Mouse (Mus musculus) midbrain, embryonic 13.5 days (tissue): ENCODE measurements around the gene Olfr984. TPM values are rescaled to one million over a fixed set of nuclear protein-coding genes. Genes with fewer than 3 reads are reported as not detected.

ENCODE experiments used
- ATAC-seq: fragments of 200-750 bp; cut with Nextera tagmentation; 2 replicates; pipeline ENCODE4 v1.8.0; 2017; ENCODE audit warnings: mild to moderate bottlenecking, moderate TSS enrichment, moderate library complexity
- H3K27ac ChIP-seq: fragments of 300-500 bp; sonication (generic); 2 replicates; pipeline ENCODE4 v1.5.1; 2015; ENCODE audit warnings: inconsistent platforms, mild to moderate bottlenecking, moderate library complexity
- H3K27me3 ChIP-seq: fragments of 300-500 bp; sonication (generic); 2 replicates; pipeline ENCODE4 v1.6.1; 2015; ENCODE audit warnings: mild to moderate bottlenecking, inconsistent platforms
- H3K36me3 ChIP-seq: fragments of 300-500 bp; sonication (generic); 2 replicates; pipeline ENCODE4 v1.6.1; 2015; ENCODE audit warnings: mild to moderate bottlenecking, inconsistent platforms
- H3K4me1 ChIP-seq: fragments of 300-500 bp; sonication (generic); replicated peaks from 2 replicates; pipeline ENCODE4 v1.6.1; 2015; ENCODE audit warnings: inconsistent platforms
- H3K4me2 ChIP-seq: fragments of 300-500 bp; sonication (generic); replicated peaks from 2 replicates; pipeline ENCODE4 v1.6.1; 2015; ENCODE audit warnings: moderate library complexity, mild to moderate bottlenecking, inconsistent platforms
- H3K4me3 ChIP-seq: fragments of 300-500 bp; sonication (generic); replicated peaks from 2 replicates; pipeline ENCODE4 v1.5.1; 2015; ENCODE audit warnings: mild to moderate bottlenecking, inconsistent platforms
- H3K9ac ChIP-seq: fragments of 300-500 bp; sonication (generic); replicated peaks from 2 replicates; pipeline ENCODE4 v1.6.1; 2015; ENCODE audit warnings: mild to moderate bottlenecking, inconsistent platforms
- H3K9me3 ChIP-seq: fragments of 300-500 bp; sonication (generic); 2 replicates; pipeline ENCODE4 v1.6.1; 2016; ENCODE audit warnings: mild to moderate bottlenecking, inconsistent platforms
- WGBS: fragments of 180-500 bp; shearing (Covaris S2); methylation state at CpG from one replicate; pipeline ENCODE4 v1.1.7; 2015; 5-methylcytosine and 5-hydroxymethylcytosine counted together
- polyA plus RNA-seq: library from polyadenylated mRNA; unstranded; fragments of >200 nt; fragmentation: Nextera tagmentation; extraction: Ambion mirVana; gene quantifications from 2 replicates; pipeline ENCODE4 v1.2.1, GENCODE M21; 2015

Gene Olfr984
- not detected in 2 replicates for polyA plus RNA-seq

DNA sequence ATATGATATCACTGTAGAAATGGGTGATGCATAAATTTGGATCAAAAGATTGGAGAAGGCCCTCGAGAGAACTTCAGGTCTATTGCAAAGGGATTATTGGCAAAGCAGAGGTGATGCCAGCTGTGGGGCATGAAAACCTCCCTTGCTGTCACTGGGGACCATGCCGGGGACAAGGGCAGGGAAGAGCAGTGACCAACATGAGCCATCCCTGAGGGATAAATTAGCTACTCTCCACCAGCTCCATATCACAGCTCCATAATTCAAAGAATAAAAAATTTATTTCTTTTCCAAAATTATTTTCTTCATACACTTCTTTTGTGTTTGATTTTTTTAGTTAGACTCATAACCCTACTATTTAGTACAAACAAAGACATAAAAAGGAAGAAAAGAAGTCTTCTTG lies at the start of gene Olfr984:
Gene Olfr984, minus strand, starts transcription at position 101 of the 400 bp plus-strand sequence.
- no peaks in the 10 kb centered on the region for H3K4me1 ChIP-seq
- no peaks in the 10 kb centered on the region for H3K9me3 ChIP-seq
- 90% methylated on average over 2 of the region's 2 CpGs for WGBS
- no peak within 1 kb of the TSS for H3K9ac ChIP-seq
- H3K27ac ChIP-seq, result no peak within 1 kb of the TSS
- no peak within 1 kb of the TSS for H3K4me2 ChIP-seq
- ATAC-seq, result no peak
- H3K27me3 ChIP-seq, result no peaks in the 10 kb centered on the region
- H3K4me3 ChIP-seq, result no peak within 1 kb of the TSS
- no peaks in the 10 kb centered on the region for H3K36me3 ChIP-seq

DNA sequence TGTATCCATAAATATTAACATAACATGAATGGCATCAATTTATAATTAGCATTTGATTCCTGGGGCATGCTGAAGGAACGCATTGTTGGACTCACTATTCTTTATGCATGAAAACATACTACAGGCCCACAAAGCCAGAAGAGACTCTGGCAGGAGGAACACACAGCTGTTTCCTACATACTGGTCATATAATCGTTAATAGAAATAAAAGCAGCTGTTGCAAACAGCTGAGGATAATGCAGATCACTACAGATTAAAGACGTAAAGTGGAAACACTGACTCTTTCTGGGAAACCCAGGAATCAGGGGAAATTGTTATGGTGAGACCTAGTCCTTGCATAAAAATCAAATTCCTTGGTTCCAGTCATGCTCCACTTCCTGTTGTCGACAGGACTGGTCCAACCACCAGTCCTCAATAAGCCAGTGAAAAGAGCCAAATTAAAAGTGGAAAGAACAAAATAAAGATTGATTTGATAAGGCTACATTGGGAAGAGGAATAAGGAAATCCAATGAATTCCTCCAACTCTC lies 41.2 kb upstream of the Olfr984 start:
- no peak overlapping the region for H3K4me2 ChIP-seq
- no peaks in the 10 kb centered on the region for H3K27me3 ChIP-seq
- H3K4me1 ChIP-seq, result no peaks in the 10 kb centered on the region
- H3K9ac ChIP-seq, result no peak overlapping the region
- H3K36me3 ChIP-seq, result no peaks in the 10 kb centered on the region
- no peak overlapping the region for H3K4me3 ChIP-seq
- no peak overlapping the region for H3K27ac ChIP-seq
- no peak for ATAC-seq
- no peaks in the 10 kb centered on the region for H3K9me3 ChIP-seq
- WGBS, result 76% methylated on average over 4 of the region's 4 CpGs

DNA sequence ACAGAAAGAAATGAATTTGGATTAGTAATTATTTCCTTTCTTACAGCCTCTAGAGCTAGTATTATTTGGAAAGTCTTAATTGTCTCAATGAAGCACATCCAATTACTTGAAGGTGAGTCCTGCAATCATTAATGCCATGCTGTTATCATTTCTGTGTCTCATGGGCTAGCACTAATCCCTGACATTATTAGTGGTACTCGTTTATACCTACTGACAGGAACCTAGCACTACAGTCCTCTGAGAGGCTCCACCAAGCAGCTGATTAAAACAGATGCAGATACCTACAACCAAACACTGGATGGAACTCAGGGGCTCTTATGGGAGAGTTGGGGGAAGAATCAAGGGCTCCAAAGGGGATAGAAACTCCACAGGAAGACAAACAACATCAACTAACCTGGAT lies 27.5 kb upstream of the Olfr984 start:
- no peaks in the 10 kb centered on the region for H3K9me3 ChIP-seq
- ATAC-seq, result no peak
- H3K27me3 ChIP-seq, result no peaks in the 10 kb centered on the region
- no peaks in the 10 kb centered on the region for H3K4me1 ChIP-seq
- H3K4me3 ChIP-seq, result no peak overlapping the region
- H3K9ac ChIP-seq, result no peak overlapping the region
- H3K4me2 ChIP-seq, result no peak overlapping the region
- H3K27ac ChIP-seq, result no peak overlapping the region
- WGBS, result 64% methylated on average over 1 of the region's 1 CpGs
- H3K36me3 ChIP-seq, result no peaks in the 10 kb centered on the region

DNA sequence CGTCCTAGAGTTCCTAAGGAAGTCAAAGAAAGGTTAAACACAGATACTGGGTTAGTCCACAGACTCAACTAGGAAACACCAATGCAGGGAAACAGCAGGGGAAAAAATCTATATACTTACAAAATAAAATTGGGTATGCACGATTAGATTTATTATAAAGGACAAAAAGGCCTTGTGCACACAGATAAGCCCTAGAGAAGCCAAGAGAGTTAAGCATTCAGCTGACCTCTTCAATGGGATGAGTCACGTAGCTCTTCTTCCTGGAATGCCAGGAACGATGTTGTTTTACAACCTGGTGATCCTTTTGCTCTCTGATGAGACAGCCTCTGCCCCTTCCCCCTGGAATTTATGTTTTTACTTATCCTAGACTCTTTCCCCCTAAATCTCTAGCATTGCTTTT lies 25.5 kb upstream of the Olfr984 start:
- H3K4me1 ChIP-seq, result no peaks in the 10 kb centered on the region
- no peaks in the 10 kb centered on the region for H3K27me3 ChIP-seq
- no peaks in the 10 kb centered on the region for H3K9me3 ChIP-seq
- H3K27ac ChIP-seq, result no peak overlapping the region
- no peak overlapping the region for H3K4me3 ChIP-seq
- no peak for ATAC-seq
- H3K36me3 ChIP-seq, result no peaks in the 10 kb centered on the region
- no peak overlapping the region for H3K9ac ChIP-seq
- no peak overlapping the region for H3K4me2 ChIP-seq
- 76% methylated on average over 4 of the region's 4 CpGs for WGBS

DNA sequence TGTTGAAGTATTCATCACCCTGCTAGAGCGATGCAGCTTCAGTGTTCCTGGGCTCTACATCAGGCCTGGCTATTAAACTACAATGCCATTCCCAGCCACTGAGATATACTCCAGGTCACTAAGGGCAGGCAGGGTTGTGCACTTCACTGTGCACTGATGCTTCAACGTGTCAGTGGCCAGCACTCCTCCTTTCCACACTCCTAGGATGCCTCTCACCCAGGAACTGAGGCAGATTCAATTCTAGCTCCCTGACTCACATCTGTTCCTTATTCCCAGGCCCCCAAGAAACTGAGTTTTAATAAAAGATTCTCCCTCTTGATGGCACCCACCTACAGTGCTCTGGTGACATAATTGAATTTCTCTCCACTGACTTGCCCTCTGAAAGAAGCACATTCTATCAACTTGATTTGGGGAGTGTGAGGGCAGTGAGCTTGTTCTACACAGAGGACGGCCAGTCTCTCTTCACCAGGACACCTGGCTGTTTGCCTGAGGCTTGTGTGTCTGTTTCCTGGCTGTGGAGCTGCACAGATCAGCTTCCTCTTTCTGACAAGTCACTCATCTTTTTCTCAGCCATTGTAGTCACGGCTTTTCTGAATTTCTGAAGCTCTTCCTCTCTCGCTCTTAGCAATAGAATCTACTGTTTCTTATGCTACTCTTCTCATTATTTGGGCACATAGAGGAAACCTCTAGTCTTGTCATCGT lies 23.1 kb upstream of the Olfr984 start:
- no peak overlapping the region for H3K27ac ChIP-seq
- H3K9ac ChIP-seq, result no peak overlapping the region
- no peaks in the 10 kb centered on the region for H3K9me3 ChIP-seq
- H3K27me3 ChIP-seq, result no peaks in the 10 kb centered on the region
- H3K4me1 ChIP-seq, result no peaks in the 10 kb centered on the region
- H3K4me3 ChIP-seq, result no peak overlapping the region
- no peak overlapping the region for H3K4me2 ChIP-seq
- H3K36me3 ChIP-seq, result no peaks in the 10 kb centered on the region
- WGBS, result 83% methylated on average over 6 of the region's 6 CpGs
- no peak for ATAC-seq

DNA sequence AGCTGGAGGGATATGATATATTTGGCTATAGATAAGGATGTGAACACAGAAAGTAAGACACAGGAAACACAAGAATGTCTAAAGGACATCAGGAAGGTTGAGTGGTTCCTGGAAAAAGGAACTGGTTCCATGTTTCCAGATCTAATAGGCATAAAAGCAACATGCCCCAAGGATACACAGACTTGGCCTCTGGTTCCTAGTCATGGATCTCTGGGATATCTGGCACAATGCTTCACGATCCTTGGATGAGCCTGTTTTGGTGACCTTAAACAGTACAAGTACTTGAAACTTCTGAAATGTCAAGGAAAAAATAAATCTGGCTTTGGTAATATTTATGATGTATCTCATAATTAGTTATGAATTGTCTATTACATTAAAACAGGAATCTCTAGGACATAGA lies 16.6 kb upstream of the Olfr984 start:
- H3K27ac ChIP-seq, result no peak overlapping the region
- no peak overlapping the region for H3K4me2 ChIP-seq
- no peak overlapping the region for H3K4me3 ChIP-seq
- no peak overlapping the region for H3K9ac ChIP-seq
- no peak for ATAC-seq
- H3K9me3 ChIP-seq, result no peaks in the 10 kb centered on the region
- 95% methylated on average over 1 of the region's 1 CpGs for WGBS
- H3K4me1 ChIP-seq, result no peaks in the 10 kb centered on the region
- no peaks in the 10 kb centered on the region for H3K36me3 ChIP-seq
- H3K27me3 ChIP-seq, result no peaks in the 10 kb centered on the region

DNA sequence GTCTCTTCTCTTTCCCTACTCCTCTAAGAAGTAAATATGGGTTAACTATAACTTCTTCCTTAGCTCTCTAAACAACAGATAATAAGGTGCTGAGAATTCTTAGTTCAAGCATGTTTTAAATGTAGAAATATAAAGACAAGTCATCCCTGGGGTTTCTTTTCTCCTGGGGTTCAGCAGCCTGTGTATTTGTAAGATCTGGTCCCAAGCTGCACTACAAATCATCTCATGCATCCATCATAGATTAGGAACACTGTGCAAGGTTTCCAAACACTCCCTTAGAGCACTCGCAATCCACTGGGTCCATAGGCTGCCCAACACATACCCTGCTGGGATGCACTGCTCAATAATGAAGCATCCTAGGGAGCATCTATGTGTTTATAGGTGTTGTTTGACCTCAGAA lies 16.1 kb upstream of the Olfr984 start, which contains the start of gene Olfr985:
Gene Olfr985, minus strand, starts transcription at position 101 of the 400 bp plus-strand sequence.
- Histone ChIP-seq H3K27me3 (no peaks in the 10 kb centered on the region), H3K4me1 (no peaks in the 10 kb centered on the region), H3K4me3 (no peak within 1 kb of the TSS), H3K4me2 (no peak within 1 kb of the TSS), H3K27ac (no peak within 1 kb of the TSS), H3K9me3 (no peaks in the 10 kb centered on the region), H3K9ac (no peak within 1 kb of the TSS), H3K36me3 (no peaks in the 10 kb centered on the region)
- WGBS, result 95% methylated on average over 1 of the region's 1 CpGs
- ATAC-seq, result no peak

DNA sequence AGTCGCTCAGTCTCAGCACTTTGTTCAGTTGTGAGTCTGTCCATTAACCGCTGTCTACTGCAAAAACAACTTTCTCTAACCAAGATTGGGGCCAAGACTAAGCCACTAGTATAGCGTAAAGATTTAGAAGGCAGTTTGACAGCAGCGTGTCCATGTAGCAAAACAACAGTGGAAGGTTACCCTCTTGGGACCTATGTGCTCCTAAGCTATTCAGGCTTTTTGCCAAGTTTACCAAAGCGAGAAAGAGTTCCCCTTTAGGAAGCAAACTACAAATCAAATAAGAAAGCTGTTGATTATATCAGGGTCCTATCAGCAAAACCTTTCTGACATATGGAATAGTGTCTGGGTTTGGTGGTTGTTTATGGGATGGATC lies 3.3 kb upstream of the Olfr984 start:
- H3K36me3 ChIP-seq, result no peaks in the 10 kb centered on the region
- H3K9ac ChIP-seq, result no peak overlapping the region
- WGBS, result 87% methylated on average over 5 of the region's 5 CpGs
- no peaks in the 10 kb centered on the region for H3K27me3 ChIP-seq
- H3K4me1 ChIP-seq, result no peaks in the 10 kb centered on the region
- H3K4me2 ChIP-seq, result no peak overlapping the region
- H3K4me3 ChIP-seq, result no peak overlapping the region
- ATAC-seq, result no peak
- H3K9me3 ChIP-seq, result no peaks in the 10 kb centered on the region
- H3K27ac ChIP-seq, result no peak overlapping the region

DNA sequence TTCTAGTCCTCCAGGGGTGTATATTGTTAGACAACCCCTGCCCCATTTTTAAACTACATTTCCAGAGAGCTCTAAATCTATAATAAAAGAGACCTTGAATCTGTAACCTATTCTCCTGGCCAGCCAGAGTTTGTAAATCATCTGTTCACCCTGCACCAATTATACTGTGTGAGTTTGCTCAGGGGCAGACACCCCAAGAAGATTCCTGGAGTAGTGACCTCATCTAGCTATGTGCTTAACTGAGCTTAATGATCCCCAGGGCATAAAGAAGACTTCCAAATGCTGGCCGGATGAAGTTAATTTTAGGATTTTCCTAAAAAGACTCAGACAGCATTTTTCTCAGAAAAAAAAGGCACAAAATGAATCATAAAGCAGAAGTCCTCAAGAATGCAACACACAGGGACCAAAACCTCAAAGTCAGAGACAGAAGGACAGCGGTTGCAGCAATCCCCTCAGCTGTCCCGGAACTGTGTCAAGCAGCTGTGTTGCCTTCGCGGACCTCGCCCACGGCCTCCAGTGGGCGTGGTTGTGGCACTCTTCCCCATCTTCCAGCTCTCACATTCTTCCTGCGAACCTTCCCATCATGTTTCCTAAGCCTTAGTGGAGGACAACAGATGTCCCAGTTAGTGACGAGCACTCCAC lies 2.8 kb upstream of the Olfr984 start:
- H3K4me1 ChIP-seq, result no peaks in the 10 kb centered on the region
- H3K27me3 ChIP-seq, result no peaks in the 10 kb centered on the region
- 69% methylated on average over 10 of the region's 10 CpGs for WGBS
- ATAC-seq, result no peak
- H3K36me3 ChIP-seq, result no peaks in the 10 kb centered on the region
- H3K9me3 ChIP-seq, result no peaks in the 10 kb centered on the region
- no peak overlapping the region for H3K4me2 ChIP-seq
- H3K4me3 ChIP-seq, result no peak overlapping the region
- no peak overlapping the region for H3K27ac ChIP-seq
- no peak overlapping the region for H3K9ac ChIP-seq

DNA sequence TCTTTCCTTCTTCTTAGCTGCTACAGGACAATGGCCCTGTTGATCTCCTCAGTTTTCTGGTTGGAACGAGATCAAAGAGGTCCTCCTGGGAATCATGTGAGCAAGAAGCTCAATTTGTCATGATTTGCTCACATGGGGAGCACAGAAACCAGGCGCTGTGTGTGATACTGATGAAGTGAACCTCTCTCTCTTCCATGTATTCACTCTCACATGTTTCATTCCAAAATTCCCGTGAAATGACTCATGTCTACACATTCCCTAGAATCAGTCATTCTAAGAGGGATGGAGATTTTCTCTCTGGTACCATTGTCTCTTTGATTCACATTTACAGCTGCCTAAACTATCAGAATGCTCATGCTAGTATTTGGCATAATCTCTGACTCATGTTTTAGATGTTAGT lies 19.2 kb downstream of the Olfr984 start:
- WGBS, result 62% methylated on average over 3 of the region's 3 CpGs
- no peaks in the 10 kb centered on the region for H3K9me3 ChIP-seq
- no peak overlapping the region for H3K4me2 ChIP-seq
- H3K27ac ChIP-seq, result no peak overlapping the region
- H3K36me3 ChIP-seq, result no peaks in the 10 kb centered on the region
- H3K9ac ChIP-seq, result no peak overlapping the region
- no peak overlapping the region for H3K4me3 ChIP-seq
- no peak for ATAC-seq
- H3K4me1 ChIP-seq, result no peaks in the 10 kb centered on the region
- no peaks in the 10 kb centered on the region for H3K27me3 ChIP-seq

DNA sequence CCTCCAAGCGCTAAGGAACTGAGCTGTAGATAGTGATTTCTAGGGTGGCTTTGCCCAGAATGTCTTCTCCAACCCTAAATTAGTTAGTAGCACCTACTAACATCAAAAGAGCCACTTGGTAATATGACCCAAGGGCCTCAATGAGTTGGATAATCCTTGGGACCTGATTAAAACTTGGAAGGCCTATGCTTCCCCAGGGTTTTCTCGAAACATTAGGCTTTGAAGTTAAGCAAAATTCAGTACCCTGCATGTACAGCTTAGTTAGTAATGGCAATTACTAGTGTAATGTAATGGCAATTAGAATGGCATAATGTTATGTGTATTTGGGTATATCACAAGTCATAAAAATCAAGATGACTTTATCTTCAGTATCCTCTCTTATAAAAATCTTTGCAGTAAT lies 20.5 kb downstream of the Olfr984 start, which contains the start of gene Olfr983:
Gene Olfr983, minus strand, starts transcription at position 101 of the 400 bp plus-strand sequence.
- H3K4me1 ChIP-seq, result no peaks in the 10 kb centered on the region
- H3K4me3 ChIP-seq, result no peak within 1 kb of the TSS

DNA sequence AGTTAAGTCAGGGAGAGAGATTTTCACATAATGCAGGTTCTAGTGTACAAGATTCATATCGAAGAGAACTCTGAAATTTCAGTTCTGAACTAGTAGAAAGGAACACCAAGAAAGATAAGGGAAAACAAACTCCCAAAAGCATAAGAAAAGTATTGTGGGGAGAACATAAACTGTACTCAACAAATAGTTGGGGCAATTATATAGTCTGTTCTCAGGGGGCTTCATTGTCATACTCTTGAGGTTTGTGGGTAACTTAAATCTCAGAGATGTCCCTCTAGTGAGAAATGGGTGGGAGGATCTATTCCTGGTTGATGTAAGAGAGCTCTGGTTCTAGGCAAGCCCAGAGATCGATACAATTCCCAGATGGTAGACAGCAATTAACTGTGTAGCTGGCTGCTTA lies 40.5 kb downstream of the Olfr984 start, which contains the start of gene Olfr982:
Gene Olfr982, plus strand, starts transcription at position 301 of the 400 bp plus-strand sequence.
- Histone ChIP-seq H3K4me1 (no peaks in the 10 kb centered on the region), H3K27me3 (no peaks in the 10 kb centered on the region), H3K9ac (no peak within 1 kb of the TSS), H3K4me3 (no peak within 1 kb of the TSS), H3K36me3 (no peaks in the 10 kb centered on the region), H3K27ac (no peak within 1 kb of the TSS), H3K9me3 (no peaks in the 10 kb centered on the region), H3K4me2 (no peak within 1 kb of the TSS)
- 84% methylated on average over 2 of the region's 2 CpGs for WGBS
- ATAC-seq, result no peak

More for the DNA sequence above, 20.5 kb downstream of the Olfr984 start, which contains the start of gene Olfr983:
- Histone ChIP-seq H3K36me3 (no peaks in the 10 kb centered on the region), H3K4me2 (no peak within 1 kb of the TSS), H3K9ac (no peak within 1 kb of the TSS), H3K9me3 (no peaks in the 10 kb centered on the region), H3K27ac (no peak within 1 kb of the TSS), H3K27me3 (no peaks in the 10 kb centered on the region)
- WGBS, result 84% methylated on average over 2 of the region's 2 CpGs
- no peak for ATAC-seq
